Mouse (Mus musculus) embryo, embryonic 11 days (tissue): ENCODE measurements at regions not wholly inside any gene's neighbourhood (a gene's known extent, or its start where the extent isn't known, plus 50 kb on each side); places are given as distances from the start of the nearest gene placed in this dataset.

ENCODE experiments used
- DNase-seq: peaks from one replicate; pipeline ENCODE4 v3.0.0-alpha.2; 2015

- DNase-seq: no peak
Measured at GRCm38 (mm10) chr10:12248853-12249252, 620.3 kb downstream of the Utrn start.

DNA sequence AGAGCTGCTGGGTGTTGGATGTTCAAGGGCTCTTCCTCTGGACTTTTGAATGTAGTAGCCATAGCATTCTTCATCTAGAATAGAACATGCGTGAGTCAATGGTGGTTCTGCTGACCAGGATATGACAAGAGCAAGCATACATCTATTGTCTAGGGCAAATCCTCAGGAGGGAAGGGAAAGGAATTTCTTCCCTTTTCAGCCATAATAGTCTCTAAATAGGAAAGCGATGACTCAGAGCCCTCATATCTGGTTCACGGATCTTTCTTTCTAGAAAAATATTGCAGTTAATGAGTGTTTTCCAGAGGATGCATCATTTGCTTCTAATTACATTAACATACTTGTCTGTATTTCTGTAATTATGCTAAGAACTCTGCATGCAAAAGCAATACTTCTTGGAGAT is 615.9 kb downstream of the Utrn start:
- DNase-seq: no peak

- DNase-seq: no peak
Measured at GRCm38 (mm10) chr10:12285679-12286078, 583.5 kb downstream of the Utrn start.

DNA sequence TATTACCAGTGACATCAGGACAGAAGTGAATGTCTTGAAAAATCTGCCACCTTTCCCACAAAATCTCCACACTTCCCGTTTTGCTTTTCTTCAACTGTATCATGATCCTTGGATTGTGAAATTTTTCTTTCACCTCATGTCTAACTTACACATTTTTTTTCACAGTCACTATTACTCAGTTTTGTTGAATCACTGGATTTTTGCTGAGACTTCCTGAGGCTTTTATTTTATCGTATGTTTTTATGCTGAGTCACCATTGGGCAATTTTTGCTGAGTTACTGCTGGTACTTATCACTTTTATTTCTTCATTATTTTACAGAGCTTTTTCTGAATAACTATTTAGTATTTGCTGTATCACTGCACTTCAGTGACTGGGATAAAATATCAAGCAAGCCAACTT is 570.3 kb downstream of the Utrn start:
- no peak for DNase-seq

GRCm38 (mm10) chr10:12302396-12302795 is 566.8 kb downstream of the Utrn start:
- DNase-seq: no peak

- DNase-seq: no peak
Measured at GRCm38 (mm10) chr10:12320311-12320710, 548.9 kb downstream of the Utrn start.
